Mouse (Mus musculus) heart, embryonic 12.5 days (tissue): ENCODE data around the gene 5530400C23Rik. TPM values are rescaled to one million over a fixed set of nuclear protein-coding genes. Genes with fewer than 3 reads are reported as not detected.
"Not testable (repeated sequence)": the region's sequence is repeated elsewhere in the genome, so short reads cannot be mapped to it uniquely, and the experiment has no call there.

ENCODE experiments used
- ATAC-seq: fragments of 200-750 bp; cut with Nextera tagmentation; 2 replicates; pipeline ENCODE4 v1.8.0; 2017; ENCODE audit warnings: moderate TSS enrichment, moderate library complexity; ENCODE audit not compliant: insufficient number of reproducible peaks, low FRiP score
- H3K27ac ChIP-seq: fragments of 300-500 bp; sonication (generic); 2 replicates; pipeline ENCODE4 v1.5.1; 2016; ENCODE audit warnings: mild to moderate bottlenecking, moderate library complexity; ENCODE audit not compliant: poor library complexity, severe bottlenecking
- H3K27me3 ChIP-seq: fragments of 300-500 bp; sonication (generic); replicated peaks from 2 replicates; pipeline ENCODE4 v1.6.1; 2016; ENCODE audit warnings: mild to moderate bottlenecking, moderate library complexity
- H3K36me3 ChIP-seq: fragments of 300-500 bp; sonication (generic); 2 replicates; pipeline ENCODE4 v1.6.1; 2016; ENCODE audit warnings: mild to moderate bottlenecking, moderate library complexity
- H3K4me1 ChIP-seq: fragments of 300-500 bp; sonication (generic); replicated peaks from 2 replicates; pipeline ENCODE4 v1.6.1; 2016; ENCODE audit warnings: mild to moderate bottlenecking
- H3K4me2 ChIP-seq: fragments of 300-500 bp; sonication (generic); 2 replicates; pipeline ENCODE4 v1.6.1; 2016; ENCODE audit warnings: mild to moderate bottlenecking, moderate library complexity
- H3K4me3 ChIP-seq: fragments of 300-500 bp; sonication (generic); 2 replicates; pipeline ENCODE4 v1.5.1; 2016; ENCODE audit warnings: mild to moderate bottlenecking
- H3K9ac ChIP-seq: fragments of 300-500 bp; sonication (generic); 2 replicates; pipeline ENCODE4 v1.6.1; 2016; ENCODE audit warnings: mild to moderate bottlenecking, moderate library complexity
- H3K9me3 ChIP-seq: fragments of 300-500 bp; sonication (generic); replicated peaks from 2 replicates; pipeline ENCODE4 v1.6.1; 2016; ENCODE audit warnings: mild to moderate bottlenecking, moderate library complexity
- WGBS: fragments of 180-500 bp; shearing (Covaris S2); methylation state at CpG from one replicate; pipeline ENCODE4 v1.1.7; 2016; 5-methylcytosine and 5-hydroxymethylcytosine counted together
- polyA plus RNA-seq: library from polyadenylated mRNA; unstranded; fragments of >200 nt; fragmentation: Nextera tagmentation; extraction: Ambion mirVana; gene quantifications from 2 replicates; pipeline ENCODE4 v1.2.1, GENCODE M21; 2016

Gene 5530400C23Rik
- not detected in 2 replicates for polyA plus RNA-seq

DNA sequence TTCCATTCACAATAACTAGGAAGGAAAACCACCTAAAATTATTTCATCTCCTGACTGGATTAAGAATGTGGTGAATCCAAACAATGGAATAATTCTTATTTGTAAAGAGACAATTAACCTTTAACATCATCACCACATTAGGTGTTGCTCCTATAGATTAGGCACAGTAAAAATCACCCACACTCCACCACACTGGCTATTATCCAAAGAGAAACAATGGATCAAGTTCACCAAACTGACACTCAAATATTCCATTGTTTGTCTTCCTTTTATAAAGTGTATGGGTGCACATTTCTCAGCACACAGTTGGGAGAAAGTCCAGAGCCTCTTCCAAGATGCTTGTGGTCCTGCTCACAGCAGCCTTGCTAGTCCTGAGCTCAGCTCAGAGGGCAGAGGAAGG, at the start of gene 5530400C23Rik:
Gene 5530400C23Rik, plus strand, starts transcription at position 301 of the 400 bp plus-strand sequence.
- not testable (repeated sequence) for H3K4me1 ChIP-seq, H3K9ac ChIP-seq, ATAC-seq, H3K36me3 ChIP-seq, H3K9me3 ChIP-seq, H3K27ac ChIP-seq, H3K4me2 ChIP-seq, H3K4me3 ChIP-seq, H3K27me3 ChIP-seq

DNA sequence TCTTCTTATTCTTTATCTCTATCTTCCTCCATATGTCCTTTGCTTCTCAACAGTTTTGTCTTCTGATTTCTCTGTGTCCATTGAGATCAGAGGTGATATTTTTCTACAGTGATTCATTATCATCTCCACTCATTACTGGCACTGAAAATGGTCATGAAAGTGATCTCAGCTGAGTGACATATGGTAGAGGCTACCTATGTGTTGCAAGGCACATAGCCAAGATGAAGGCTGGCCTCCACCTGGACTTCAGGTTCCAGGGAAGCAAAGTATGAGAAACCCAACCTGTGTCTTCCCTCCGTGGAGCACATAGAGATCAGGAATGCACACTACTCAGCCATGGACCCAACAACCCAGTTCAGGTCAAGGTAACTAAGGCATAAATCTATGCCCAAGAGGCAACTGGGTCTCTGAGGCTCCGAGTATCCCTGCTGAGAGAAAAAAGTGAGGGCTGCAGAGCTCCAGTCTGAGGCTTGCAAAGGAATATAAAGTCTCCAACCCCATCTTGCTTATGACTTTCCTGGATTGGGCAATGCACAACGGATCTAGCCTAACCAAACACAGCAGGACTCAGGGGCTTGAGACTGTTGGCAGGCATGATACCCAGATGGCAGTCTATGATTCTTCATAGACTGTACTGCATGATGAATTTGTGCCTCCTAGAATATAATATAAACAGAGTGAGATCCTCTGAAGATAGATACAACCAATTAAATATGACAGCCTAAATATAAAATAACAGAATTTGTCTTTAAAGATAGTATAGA, 14.1 kb downstream of the 5530400C23Rik start:
- WGBS, result 63% methylated on average over 3 of the region's 3 CpGs
- Histone ChIP-seq H3K27ac (no peak overlapping the region), H3K36me3 (no peaks in the 10 kb centered on the region), H3K27me3 (no peaks in the 10 kb centered on the region), H3K9ac (no peak overlapping the region), H3K4me1 (no peaks in the 10 kb centered on the region), H3K4me2 (no peak overlapping the region), H3K4me3 (no peak overlapping the region), H3K9me3 (peaks cover 3% of the 10 kb centered on the region)
- ATAC-seq, result no peak

DNA sequence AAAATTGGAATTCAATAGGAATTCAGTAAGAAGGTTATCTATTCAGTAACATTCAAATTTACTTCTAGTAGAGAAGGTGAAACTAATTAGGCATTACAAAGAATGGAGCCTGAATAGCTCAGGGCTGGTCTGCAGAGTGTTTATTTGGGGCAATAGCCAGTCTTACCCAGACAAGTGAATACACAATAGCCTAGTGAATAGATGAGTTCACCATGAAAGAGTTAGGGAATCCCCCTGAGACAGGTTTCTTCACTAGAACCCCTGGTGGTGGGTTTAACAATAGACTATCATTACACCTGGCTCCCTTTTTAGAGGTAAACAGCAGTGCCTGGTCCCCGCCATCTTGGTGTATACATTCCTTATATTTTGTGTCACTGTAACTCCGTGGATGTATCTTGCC, 21.9 kb downstream of the 5530400C23Rik start:
- WGBS, result 83% methylated on average over 2 of the region's 2 CpGs
- not testable (repeated sequence) for ATAC-seq, H3K9me3 ChIP-seq, H3K4me3 ChIP-seq, H3K36me3 ChIP-seq, H3K4me2 ChIP-seq, H3K27ac ChIP-seq, H3K27me3 ChIP-seq, H3K4me1 ChIP-seq, H3K9ac ChIP-seq

DNA sequence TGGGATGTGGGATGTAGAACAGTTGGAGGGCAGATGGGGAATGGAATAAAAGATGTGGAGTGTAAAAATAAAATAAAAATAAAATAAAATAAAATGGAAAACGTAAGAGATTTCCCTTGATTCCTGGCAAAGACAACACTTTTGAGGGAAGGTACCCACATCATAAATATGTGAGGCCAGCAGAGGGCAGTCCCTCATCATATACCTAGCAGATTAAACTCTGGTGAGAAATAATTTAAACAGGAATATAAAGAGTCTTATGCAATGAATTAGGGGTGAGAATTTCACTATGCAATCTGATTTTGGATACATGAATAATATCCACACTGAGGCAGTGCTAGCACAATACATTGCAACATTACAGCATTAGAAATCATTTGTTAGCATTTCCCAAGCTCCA, 46.5 kb downstream of the 5530400C23Rik start:
- Histone ChIP-seq H3K4me3 (no peak overlapping the region), H3K27ac (no peak overlapping the region), H3K4me2 (no peak overlapping the region), H3K9me3 (no peaks in the 10 kb centered on the region), H3K27me3 (no peaks in the 10 kb centered on the region), H3K36me3 (no peaks in the 10 kb centered on the region), H3K9ac (no peak overlapping the region), H3K4me1 (no peaks in the 10 kb centered on the region)
- WGBS, result 59% methylated on average over 1 of the region's 1 CpGs
- no peak for ATAC-seq

DNA sequence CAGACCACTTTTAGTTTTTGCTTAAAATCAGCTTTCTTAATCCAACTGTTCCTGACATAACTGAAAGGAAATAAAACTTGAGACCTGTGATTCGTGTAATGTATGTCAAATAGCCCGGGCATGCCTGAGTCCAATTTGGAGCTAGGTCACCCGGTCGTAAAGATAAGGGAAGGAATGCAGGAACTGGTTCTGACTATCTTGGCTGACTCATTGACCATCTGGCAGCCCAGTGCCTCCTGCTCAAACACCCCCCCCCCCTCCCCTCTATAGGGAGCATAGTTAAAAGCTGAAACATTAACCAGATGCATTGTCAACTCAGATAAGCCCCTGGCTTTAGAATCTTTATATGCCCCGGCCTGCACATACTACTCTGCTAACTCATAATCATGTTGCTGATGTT, 49.7 kb downstream of the 5530400C23Rik start:
- 3% methylated on average over 5 of the region's 5 CpGs for WGBS
- H3K27me3 ChIP-seq, H3K36me3 ChIP-seq, H3K27ac ChIP-seq, H3K9me3 ChIP-seq, H3K4me1 ChIP-seq, H3K4me3 ChIP-seq, H3K9ac ChIP-seq, H3K4me2 ChIP-seq: not testable (repeated sequence)
- ATAC-seq, result peak; percentile 88

Other genes starting within 250 kb of the 5530400C23Rik start
- not detected in 2 replicates for gene Tas2r140, start 236.4 kb upstream of the 5530400C23Rik start, polyA plus RNA-seq
- gene Smim10l1, start 187.3 kb upstream of the 5530400C23Rik start, polyA plus RNA-seq, result 79.3 and 84.2 TPM in 2 replicates